Mouse (Mus musculus): ENCODE measurements at regions not wholly inside any gene's neighbourhood (a gene's known extent, or its start where the extent isn't known, plus 50 kb on each side); places are given as distances from the start of the nearest gene placed in this dataset.

GRCm38 (mm10) chr14:71104617-71105016, 505.0 kb upstream of the Fam160b2 start:
- ATAC-seq (replicated peaks; ENCODE audit: low FRiP score, low read depth) (no peak), DNase-seq (ENCODE audit: low spot score) (no peak)
- no peak overlapping the region for H3K27ac ChIP-seq
- H3K36me3 ChIP-seq (ENCODE audit: insufficient read depth, low read length): no peaks in the 10 kb centered on the region
- H3K9me3 ChIP-seq (replicated peaks; ENCODE audit: low read length): no peaks in the 10 kb centered on the region
- no peak for TF ChIP-seq CTCF (IDR thresholded peaks at IDR 0.05; ENCODE audit: low read depth)
- no peak overlapping the region for H3K4me2 ChIP-seq (ENCODE audit: low read length)
- H3K27me3 ChIP-seq (ENCODE audit: insufficient read depth, low read length): no peaks in the 10 kb centered on the region
- H3K4me1 ChIP-seq (replicated peaks; ENCODE audit: insufficient read depth, low read length): no peaks in the 10 kb centered on the region
- no peak overlapping the region for H3K9ac ChIP-seq (ENCODE audit: low read depth, low read length)
- no peak overlapping the region for H3K4me3 ChIP-seq (replicated peaks; ENCODE audit: low read depth, low read length)

DNA sequence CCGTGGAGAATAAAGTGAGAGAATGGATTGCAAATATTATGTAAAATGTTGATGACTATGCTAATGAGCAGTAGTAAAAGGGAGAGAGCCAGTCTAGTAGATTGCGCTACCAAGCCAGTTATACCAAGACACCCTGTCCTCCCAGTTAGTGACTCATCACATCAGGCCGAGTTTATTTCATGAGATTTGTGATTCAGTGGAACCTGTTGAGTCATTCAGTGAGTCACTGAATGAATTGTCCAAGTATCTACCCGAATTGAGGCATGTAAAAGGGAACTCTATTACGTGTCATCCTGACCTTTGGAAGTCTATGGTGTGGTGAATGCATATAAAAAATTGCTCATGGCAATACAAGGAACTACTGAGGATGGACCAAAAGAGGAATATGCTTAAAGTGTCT, 504.3 kb upstream of the Fam160b2 start:
- H3K9me3 ChIP-seq (replicated peaks; ENCODE audit: low read length): no peaks in the 10 kb centered on the region
- no peak for TF ChIP-seq CTCF (IDR thresholded peaks at IDR 0.05; ENCODE audit: low read depth)
- no peak overlapping the region for H3K4me3 ChIP-seq (replicated peaks; ENCODE audit: low read depth, low read length)
- no peak for DNase-seq (ENCODE audit: low spot score)
- no peaks in the 10 kb centered on the region for H3K36me3 ChIP-seq (ENCODE audit: insufficient read depth, low read length)
- H3K9ac ChIP-seq (ENCODE audit: low read depth, low read length): no peak overlapping the region
- H3K4me2 ChIP-seq (ENCODE audit: low read length): no peak overlapping the region
- no peaks in the 10 kb centered on the region for H3K27me3 ChIP-seq (ENCODE audit: insufficient read depth, low read length)
- no peak for ATAC-seq (replicated peaks; ENCODE audit: low FRiP score, low read depth)
- 83% methylated on average over 5 of the region's 5 CpGs for WGBS
- no peak overlapping the region for H3K27ac ChIP-seq
- H3K4me1 ChIP-seq (replicated peaks; ENCODE audit: insufficient read depth, low read length): no peaks in the 10 kb centered on the region

DNA sequence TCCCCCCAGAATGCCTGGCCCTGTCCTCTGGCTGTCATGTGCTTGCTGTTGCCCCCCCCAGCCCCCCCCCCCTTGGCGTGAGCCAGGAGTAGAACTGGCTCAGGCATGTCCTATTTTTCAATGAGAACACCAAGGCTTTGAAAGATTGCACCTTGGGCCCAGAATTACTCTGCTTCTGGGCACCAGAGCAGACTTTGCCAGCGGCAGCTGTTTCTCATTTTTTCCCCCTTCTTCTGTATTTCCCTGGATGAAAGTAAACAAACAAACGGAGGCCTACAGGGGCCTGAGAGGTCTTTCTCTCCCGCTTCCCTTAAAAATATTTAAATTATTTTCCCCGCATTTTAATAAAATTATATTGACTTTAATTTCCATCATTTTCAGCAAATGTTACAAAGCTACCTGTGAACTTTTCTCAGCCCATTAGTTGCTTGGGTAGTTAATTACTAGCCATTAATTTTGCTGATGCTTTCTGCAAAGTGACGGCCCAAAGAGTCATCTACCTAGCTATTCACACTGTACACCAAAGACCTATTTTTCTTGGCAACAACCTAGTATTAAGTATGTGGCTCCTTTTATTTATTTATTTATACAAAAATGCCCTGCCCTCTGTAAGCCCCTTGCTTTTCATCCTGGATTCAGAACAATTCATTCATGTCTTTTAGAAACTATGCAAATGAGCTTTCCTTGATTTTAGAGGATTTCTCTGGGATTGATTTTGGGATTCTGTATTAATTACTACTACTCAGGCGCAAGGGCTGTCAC, 496.2 kb upstream of the Fam160b2 start:
- H3K36me3 ChIP-seq (ENCODE audit: insufficient read depth, low read length): no peaks in the 10 kb centered on the region
- H3K27ac ChIP-seq: no peak overlapping the region
- no peak for TF ChIP-seq CTCF (IDR thresholded peaks at IDR 0.05; ENCODE audit: low read depth)
- H3K4me1 ChIP-seq (replicated peaks; ENCODE audit: insufficient read depth, low read length): 0 out of 2 replicates have a peak, but pooled peaks cover 7% of the 10 kb centered on the region
- H3K9ac ChIP-seq (ENCODE audit: low read depth, low read length): no peak overlapping the region
- no peak overlapping the region for H3K4me3 ChIP-seq (replicated peaks; ENCODE audit: low read depth, low read length)
- DNase-seq (ENCODE audit: low spot score) (no peak), ATAC-seq (replicated peaks; ENCODE audit: low FRiP score, low read depth) (no peak)
- no peaks in the 10 kb centered on the region for H3K9me3 ChIP-seq (replicated peaks; ENCODE audit: low read length)
- no peak overlapping the region for H3K4me2 ChIP-seq (ENCODE audit: low read length)
- WGBS: 72% methylated on average over 7 of the region's 7 CpGs
- no peaks in the 10 kb centered on the region for H3K27me3 ChIP-seq (ENCODE audit: insufficient read depth, low read length)

DNA sequence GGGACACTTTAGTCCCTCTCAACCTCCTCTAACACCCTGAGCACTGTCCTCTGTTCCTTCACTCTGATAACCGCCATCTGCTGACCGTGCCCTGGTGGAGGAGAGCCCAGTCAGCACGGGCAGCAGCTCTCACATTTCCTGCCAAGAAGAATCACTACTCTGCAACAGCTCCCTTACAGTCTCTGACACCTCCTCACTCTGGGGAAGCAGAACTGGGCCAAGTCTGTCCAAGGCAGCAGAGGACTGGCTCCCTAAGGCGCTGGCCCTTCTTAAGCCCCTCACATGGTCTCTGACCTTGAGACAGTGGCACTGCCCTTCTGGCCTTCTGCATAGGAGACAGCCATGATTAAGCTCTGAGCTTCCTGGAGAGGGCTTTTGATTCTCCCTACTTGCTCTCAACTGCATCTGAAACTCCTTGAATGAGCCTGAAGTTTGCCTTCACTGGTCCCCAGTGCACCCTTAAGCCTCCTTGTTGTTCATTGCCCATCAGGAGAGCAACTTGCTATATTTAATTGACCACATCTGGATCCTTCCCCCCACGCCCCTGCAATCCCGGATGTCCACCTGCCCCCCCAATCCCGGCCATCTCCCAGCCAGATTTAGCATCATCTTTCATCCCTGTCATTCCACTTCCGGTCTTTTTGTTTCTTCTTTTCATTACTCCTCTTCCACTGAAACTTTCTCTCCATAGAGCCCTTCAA, 493.1 kb upstream of the Fam160b2 start:
- no peak overlapping the region for H3K9ac ChIP-seq (ENCODE audit: low read depth, low read length)
- no peaks in the 10 kb centered on the region for H3K9me3 ChIP-seq (replicated peaks; ENCODE audit: low read length)
- no peaks in the 10 kb centered on the region for H3K27me3 ChIP-seq (ENCODE audit: insufficient read depth, low read length)
- H3K4me1 ChIP-seq (replicated peaks; ENCODE audit: insufficient read depth, low read length): 0 out of 2 replicates have a peak, but pooled peaks cover 7% of the 10 kb centered on the region
- no peak overlapping the region for H3K4me3 ChIP-seq (replicated peaks; ENCODE audit: low read depth, low read length)
- 28% methylated on average over 8 of the region's 8 CpGs for WGBS
- DNase-seq (ENCODE audit: low spot score) (peak; percentile 34), ATAC-seq (replicated peaks; ENCODE audit: low FRiP score, low read depth) (no peak)
- H3K27ac ChIP-seq: no peak overlapping the region
- H3K4me2 ChIP-seq (ENCODE audit: low read length): no peak overlapping the region
- H3K36me3 ChIP-seq (ENCODE audit: insufficient read depth, low read length): no peaks in the 10 kb centered on the region
- TF ChIP-seq CTCF (IDR thresholded peaks at IDR 0.05; ENCODE audit: low read depth): no peak

DNA sequence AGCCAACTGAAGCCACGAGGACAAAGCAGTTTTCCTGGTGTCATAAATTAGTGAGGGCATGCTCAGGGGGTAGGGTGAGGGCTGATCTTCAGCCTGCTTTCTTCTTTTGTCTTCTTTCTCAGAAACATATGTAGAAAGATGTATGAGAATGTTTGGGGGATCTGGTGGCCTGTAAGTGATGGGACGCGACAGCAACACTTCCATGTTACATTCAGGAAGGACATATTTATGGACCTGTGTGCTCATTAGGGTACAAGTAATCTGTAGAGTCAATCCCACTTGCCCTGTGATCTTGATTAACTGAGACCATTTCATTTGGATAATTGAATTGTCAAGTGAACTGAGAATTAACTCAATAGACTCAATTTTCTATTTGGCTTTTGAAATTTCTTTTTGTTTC, 486.1 kb upstream of the Fam160b2 start:
- Histone ChIP-seq H3K36me3 (ENCODE audit: insufficient read depth, low read length) (no peaks in the 10 kb centered on the region), H3K9ac (ENCODE audit: low read depth, low read length) (no peak overlapping the region), H3K4me1 (replicated peaks; ENCODE audit: insufficient read depth, low read length) (no peaks in the 10 kb centered on the region), H3K27ac (no peak overlapping the region), H3K4me3 (replicated peaks; ENCODE audit: low read depth, low read length) (no peak overlapping the region), H3K27me3 (ENCODE audit: insufficient read depth, low read length) (no peaks in the 10 kb centered on the region), H3K9me3 (replicated peaks; ENCODE audit: low read length) (no peaks in the 10 kb centered on the region), H3K4me2 (ENCODE audit: low read length) (no peak overlapping the region)
- WGBS: 78% methylated on average over 3 of the region's 3 CpGs
- no peak for TF ChIP-seq CTCF (IDR thresholded peaks at IDR 0.05; ENCODE audit: low read depth)
- ATAC-seq (replicated peaks; ENCODE audit: low FRiP score, low read depth): no peak
- no peak for DNase-seq (ENCODE audit: low spot score)

GRCm38 (mm10) chr14:71082327-71082726, 482.7 kb upstream of the Fam160b2 start:
- no peak overlapping the region for H3K9ac ChIP-seq (ENCODE audit: low read depth, low read length)
- no peaks in the 10 kb centered on the region for H3K9me3 ChIP-seq (replicated peaks; ENCODE audit: low read length)
- no peaks in the 10 kb centered on the region for H3K27me3 ChIP-seq (ENCODE audit: insufficient read depth, low read length)
- no peak for TF ChIP-seq CTCF (IDR thresholded peaks at IDR 0.05; ENCODE audit: low read depth)
- H3K4me2 ChIP-seq (ENCODE audit: low read length): no peak overlapping the region
- H3K4me1 ChIP-seq (replicated peaks; ENCODE audit: insufficient read depth, low read length): no peaks in the 10 kb centered on the region
- H3K4me3 ChIP-seq (replicated peaks; ENCODE audit: low read depth, low read length): no peak overlapping the region
- H3K36me3 ChIP-seq (ENCODE audit: insufficient read depth, low read length): no peaks in the 10 kb centered on the region
- H3K27ac ChIP-seq: no peak overlapping the region
- ATAC-seq (replicated peaks; ENCODE audit: low FRiP score, low read depth) (no peak), DNase-seq (ENCODE audit: low spot score) (no peak)
